Mouse (Mus musculus) thymus, adult 2 months (tissue): ENCODE data around the gene Vmn1r1.

ENCODE experiments used
- CTCF ChIP-seq: fragments of 200-500 bp; IDR thresholded peaks from 2 replicates; pipeline ENCODE4 v1.5.1; 2012; ENCODE audit warnings: mild to moderate bottlenecking, control low read depth, low read length, moderate library complexity, borderline replicate concordance; ENCODE audit not compliant: control insufficient read depth, poor library complexity, insufficient read depth; ENCODE audit errors: extremely low read depth
- POLR2A ChIP-seq: fragments of 200-500 bp; IDR thresholded peaks from 2 replicates; pipeline ENCODE4 v1.6.1; 2012; ENCODE audit warnings: mild to moderate bottlenecking, low read length, control low read depth, moderate library complexity; ENCODE audit not compliant: control insufficient read depth, poor library complexity, insufficient read depth; ENCODE audit errors: extremely low read depth

GRCm38 (mm10) chr1:182157734-182158133 is 6.6 kb downstream of the Vmn1r1 start:
- TF ChIP-seq CTCF (no peak), POLR2A (no peak)
